Mouse (Mus musculus) layer of hippocampus, adult 2 months (tissue): ENCODE data around the gene Upk1a. TPM values are rescaled to one million over a fixed set of nuclear protein-coding genes. Genes with fewer than 3 reads are reported as not detected.

ENCODE experiments used
- DNase-seq, 2 experiments: peaks; one replicate each; pipeline ENCODE4 v3.0.0; 2022; ENCODE audit warnings: low spot score in 2 of 2
- H3K27ac ChIP-seq: fragments of 200-600 bp; 2 replicates; pipeline ENCODE4 v1.8.1; 2022
- H3K4me3 ChIP-seq: fragments of 200-600 bp; 2 replicates; pipeline ENCODE4 v1.8.1; 2022; ENCODE audit warnings: mild to moderate bottlenecking
- CTCF ChIP-seq: fragments of 200-600 bp; conservative IDR thresholded peaks from 2 replicates; pipeline ENCODE4 v1.8.1; 2022; ENCODE audit warnings: antibody characterized with exemption, mild to moderate bottlenecking, moderate library complexity
- total RNA-seq, 2 experiments: library from RNA; stranded (reverse); gene quantifications; 2 replicates each; pipeline ENCODE4 v1.2.3; 2021

The Upk1a gene
- total RNA-seq, 2 experiments from 2014 or later: 0.69 TPM; not detected in 1

GRCm38 (mm10) chr7:30618658-30619057 lies 6.0 kb upstream of the Upk1a start:
- no peak for DNase-seq
- no peak overlapping the region for H3K4me3 ChIP-seq
- H3K27ac ChIP-seq: no peak overlapping the region
- TF ChIP-seq CTCF: no peak

GRCm38 (mm10) chr7:30615049-30615760 lies 2.6 kb upstream of the Upk1a start:
- Histone ChIP-seq H3K4me3 (no peak overlapping the region), H3K27ac (no peak overlapping the region)
- DNase-seq: no peak
- TF ChIP-seq CTCF: no peak

GRCm38 (mm10) chr7:30614454-30614853 lies 1.8 kb upstream of the Upk1a start:
- H3K27ac ChIP-seq: no peak overlapping the region
- H3K4me3 ChIP-seq: no peak overlapping the region
- peak; percentile 59 for TF ChIP-seq CTCF
- no peak for DNase-seq

- TF ChIP-seq CTCF: peak; percentile 85
- H3K4me3 ChIP-seq: no peak overlapping the region
- no peak overlapping the region for H3K27ac ChIP-seq
- peak in 1 of 2 experiments; percentile 50 for DNase-seq
Observed at GRCm38 (mm10) chr7:30613529-30614112, 974 bp upstream of the Upk1a start.

GRCm38 (mm10) chr7:30610043-30610442 lies 2.6 kb downstream of the Upk1a start:
- no peak for TF ChIP-seq CTCF
- Histone ChIP-seq H3K27ac (no peak overlapping the region), H3K4me3 (no peak overlapping the region)
- DNase-seq: no peak

- TF ChIP-seq CTCF: no peak
- no peak for DNase-seq
- Histone ChIP-seq H3K4me3 (no peak overlapping the region), H3K27ac (no peak overlapping the region)
Observed at GRCm38 (mm10) chr7:30608476-30608875, 4.2 kb downstream of the Upk1a start.

- peak; percentile 74 for TF ChIP-seq CTCF
- no peak for DNase-seq
- H3K27ac ChIP-seq: no peak overlapping the region
- no peak overlapping the region for H3K4me3 ChIP-seq
Observed at GRCm38 (mm10) chr7:30607706-30608309, 4.8 kb downstream of the Upk1a start.

GRCm38 (mm10) chr7:30604944-30605343 lies 7.7 kb downstream of the Upk1a start:
- Histone ChIP-seq H3K4me3 (no peak overlapping the region), H3K27ac (no peak overlapping the region)
- TF ChIP-seq CTCF: no peak
- no peak for DNase-seq

GRCm38 (mm10) chr7:30604424-30604823 lies 8.2 kb downstream of the Upk1a start:
- DNase-seq: no peak
- no peak for TF ChIP-seq CTCF
- H3K27ac ChIP-seq: no peak overlapping the region
- H3K4me3 ChIP-seq: no peak overlapping the region

- Histone ChIP-seq H3K27ac (no peak overlapping the region), H3K4me3 (no peak overlapping the region)
- DNase-seq: no peak
- TF ChIP-seq CTCF: no peak
Observed at GRCm38 (mm10) chr7:30602583-30602982, 10.1 kb downstream of the Upk1a start.

- H3K27ac ChIP-seq: no peak overlapping the region
- TF ChIP-seq CTCF: no peak
- no peak overlapping the region for H3K4me3 ChIP-seq
- no peak for DNase-seq
Observed at GRCm38 (mm10) chr7:30600651-30601050, 12.0 kb downstream of the Upk1a start.

GRCm38 (mm10) chr7:30599933-30600353 lies 12.7 kb downstream of the Upk1a start:
- no peak for TF ChIP-seq CTCF
- Histone ChIP-seq H3K4me3 (peak overlapping the region; percentile 38), H3K27ac (no peak overlapping the region)
- DNase-seq: peak; percentile 88 to 92

GRCm38 (mm10) chr7:30598786-30599185 lies 13.9 kb downstream of the Upk1a start, which contains the start of gene Zbtb32:
Gene Zbtb32 (minus strand): TSS chr7:30598909.
- no peak within 1 kb of the TSS for H3K27ac ChIP-seq
- no peak for DNase-seq
- no peak for TF ChIP-seq CTCF
- peak within 1 kb of the TSS; percentile 38 for H3K4me3 ChIP-seq
